Mouse (Mus musculus): ENCODE measurements around the gene Ntpcr. TPM values are rescaled to one million over a fixed set of nuclear protein-coding genes. Genes with fewer than 3 reads are reported as not detected.
A peak's percentile ranks its signal among the peaks of the same experiment; 100 is the strongest.

The Ntpcr gene
- total RNA-seq (2021): 10 to 100 TPM; 17.2 to 19.2 TPM
- 30.4 and 31.5 TPM in 2 replicates for polyA plus RNA-seq (2012; rRNA removed)
- long read RNA-seq, transcript Ntpcr-201 (5 exons, 1,155 nt): major isoform, 10 of 21 reads
- long read RNA-seq, partial matches to known transcripts: 0 of 21 reads
- long read RNA-seq, other reads (novel, unspliced or antisense): 8 of 21 reads

DNA sequence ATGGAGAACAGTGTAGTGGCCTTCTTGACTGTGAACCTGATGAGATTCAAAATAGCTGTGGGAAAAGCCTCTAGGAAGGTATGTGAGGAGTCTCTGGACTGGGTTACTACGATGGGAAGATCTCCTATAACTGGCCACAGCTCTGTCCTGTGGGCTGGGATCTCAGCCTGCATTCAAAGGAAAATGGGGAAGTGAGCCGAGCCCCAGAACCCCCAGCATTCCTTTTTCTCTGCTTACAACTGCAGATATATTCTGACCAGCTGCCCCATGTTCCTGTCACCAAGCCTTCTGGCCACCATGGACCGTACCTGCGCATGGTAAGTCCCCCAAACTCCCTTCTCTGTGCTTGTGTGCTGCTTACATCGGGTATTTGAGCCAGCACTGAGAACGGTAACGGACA lies at the start of gene Ntpcr:
TSS of gene Ntpcr (plus strand) at position 218 of the 400 bp plus-strand sequence.
- DNase-seq: no peak

DNA sequence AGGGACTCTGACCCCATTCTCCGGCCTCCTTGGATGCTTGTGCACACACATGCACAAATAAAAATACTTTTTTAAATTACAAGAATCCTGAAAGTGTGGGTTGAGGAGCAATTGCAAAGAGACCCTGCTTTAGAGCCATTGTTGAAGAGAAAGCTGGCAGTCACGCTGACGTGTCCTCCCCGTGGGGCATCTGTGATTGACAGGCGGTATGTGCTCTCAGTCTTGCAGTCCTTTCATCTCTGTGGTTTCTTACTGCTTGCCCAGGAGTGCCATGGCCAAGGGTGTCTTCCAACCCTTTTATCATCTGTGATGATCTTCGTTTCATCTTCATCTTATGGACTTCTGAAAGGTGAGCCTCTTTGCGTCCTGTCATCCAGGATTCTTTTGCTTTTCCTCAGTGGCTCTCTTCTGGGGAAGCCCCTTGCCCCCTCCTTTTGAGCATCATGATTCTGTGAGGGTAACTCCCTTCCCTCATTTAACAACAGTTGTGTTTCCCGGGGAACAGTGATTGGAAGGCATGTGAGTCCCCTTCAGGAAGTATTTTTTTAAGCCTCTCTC lies 48.8 kb upstream of the Ntpcr start:
- no peak for DNase-seq

DNA sequence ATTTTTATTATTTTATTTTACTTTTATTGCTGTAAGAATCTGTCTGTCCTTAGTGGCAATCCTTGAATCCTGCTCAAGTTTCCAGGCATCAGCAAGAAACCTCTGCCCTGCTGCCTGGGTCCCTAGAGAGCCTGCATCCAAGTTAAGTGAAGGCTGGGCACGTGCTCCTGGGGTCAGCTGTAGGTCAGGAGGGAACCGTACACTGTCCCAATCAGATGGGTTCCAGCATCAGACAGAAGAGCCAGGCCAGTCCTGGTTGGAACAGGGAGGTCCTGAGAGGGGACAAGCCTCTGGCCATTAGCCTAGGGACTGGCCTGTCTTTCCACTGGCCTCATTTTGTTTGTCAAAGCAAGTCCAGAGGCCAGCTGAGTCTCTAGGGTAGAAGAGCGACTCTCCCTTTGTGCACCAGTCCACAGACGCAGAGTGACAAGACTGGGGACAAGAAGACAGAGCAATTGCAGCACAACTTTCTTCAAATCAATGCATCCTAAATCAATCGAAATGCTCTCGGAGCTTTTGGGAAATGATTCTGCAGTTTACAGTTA lies 44.5 kb upstream of the Ntpcr start:
- DNase-seq: no peak

DNA sequence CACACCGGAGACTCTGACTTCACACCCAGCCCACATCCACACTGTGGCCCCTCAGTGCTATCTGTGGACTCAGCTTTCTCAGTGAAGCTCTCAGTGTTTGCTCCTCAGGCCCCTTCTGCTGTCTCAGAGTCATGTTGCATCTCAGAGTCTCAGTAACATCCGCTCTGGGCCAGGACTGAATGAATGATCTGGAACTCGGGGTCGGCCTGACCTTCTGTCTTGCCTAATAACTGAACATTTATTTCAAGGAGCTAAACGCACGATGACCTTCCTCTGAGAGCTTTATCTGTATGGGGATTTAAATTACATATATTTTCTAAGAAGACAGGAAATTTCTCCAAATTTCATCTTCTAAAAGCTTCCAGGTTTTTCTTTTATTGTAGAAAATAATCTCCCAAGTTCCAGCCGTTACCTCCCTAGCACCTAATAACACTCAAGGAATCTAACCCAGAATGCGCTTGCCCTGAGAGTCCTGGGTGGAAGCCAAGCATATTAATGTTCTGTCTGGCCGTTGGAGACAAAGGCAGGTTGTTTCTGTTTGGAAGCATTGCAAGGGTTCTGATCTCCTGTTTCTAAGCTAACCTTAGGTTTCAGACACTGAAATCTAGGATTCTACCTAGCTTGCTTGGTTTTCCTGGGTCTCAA lies 43.4 kb upstream of the Ntpcr start:
- DNase-seq: peak; percentile 36

DNA sequence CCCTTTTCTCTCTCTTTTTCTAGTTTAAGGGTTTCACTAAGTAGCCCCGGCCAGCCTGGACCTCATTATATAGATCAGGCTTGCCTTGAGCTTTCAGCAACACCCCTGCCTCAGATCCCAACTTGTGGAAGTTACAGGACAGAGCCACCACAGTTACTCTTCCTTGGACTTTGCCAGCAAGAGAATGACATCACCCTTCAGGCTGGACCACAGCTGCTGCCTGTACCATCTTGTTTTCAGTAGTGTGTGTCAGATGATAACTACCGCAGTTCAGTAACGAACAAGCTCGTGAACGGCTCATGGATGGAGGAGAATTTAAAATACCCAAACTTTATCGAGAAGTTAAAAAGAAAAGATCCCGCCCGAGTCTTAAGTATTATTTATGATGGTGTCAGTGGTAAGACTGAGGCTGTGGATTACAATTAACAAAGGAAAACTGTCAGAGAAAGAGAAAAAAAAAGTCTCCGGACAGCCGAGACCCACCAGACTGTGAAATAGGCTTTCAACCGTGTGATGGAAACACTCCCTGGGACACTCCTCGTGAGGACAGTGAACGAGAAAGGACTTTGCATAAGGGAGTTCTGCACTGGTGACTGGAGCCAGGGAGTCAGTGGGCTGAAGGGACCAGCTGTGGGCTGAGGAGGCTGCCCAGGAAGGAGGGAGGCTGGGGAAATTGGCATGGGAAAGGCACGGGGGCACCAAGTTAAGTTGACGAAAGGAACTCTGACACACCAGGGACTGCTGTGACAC lies 39.4 kb upstream of the Ntpcr start:
- DNase-seq: no peak

DNA sequence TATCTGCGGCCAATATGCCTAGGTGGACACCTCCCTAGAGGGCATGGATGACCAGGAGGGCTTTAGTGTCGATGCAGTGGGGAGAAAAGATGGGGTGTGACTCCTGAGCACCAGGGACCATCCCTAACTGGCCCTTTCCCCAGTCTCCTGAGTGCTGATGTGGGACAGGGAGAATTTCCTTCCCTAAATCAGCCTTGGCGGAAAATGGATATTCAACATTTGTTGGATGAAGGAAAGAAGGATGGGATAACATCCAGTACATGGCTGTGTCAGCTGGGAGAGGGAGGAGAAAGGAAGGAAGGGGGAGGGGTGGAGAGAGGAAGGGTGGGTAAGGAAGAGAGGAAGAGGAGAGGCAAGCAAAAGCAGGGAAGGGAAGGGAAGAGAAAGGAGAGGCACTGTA lies 38.8 kb upstream of the Ntpcr start:
- DNase-seq: no peak

DNA sequence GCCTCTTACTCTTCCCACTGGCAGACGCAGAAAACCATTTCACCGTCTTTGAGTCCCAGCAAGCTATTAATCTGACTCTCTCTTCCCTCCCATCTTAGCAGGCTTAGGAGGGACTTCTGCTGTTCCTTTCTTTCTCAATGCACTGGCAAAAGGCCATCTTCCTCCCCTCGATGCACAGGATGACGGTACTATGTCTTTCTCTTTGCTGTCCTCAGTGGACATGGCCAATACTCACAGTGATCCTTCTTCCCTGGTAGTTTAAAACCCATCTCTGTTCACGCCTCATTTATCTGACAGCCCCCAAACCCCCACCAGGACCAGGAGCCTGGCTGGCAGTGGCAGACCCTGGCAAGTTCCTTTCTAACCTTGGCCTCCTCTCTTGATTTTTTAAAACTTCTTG lies 37.3 kb upstream of the Ntpcr start:
- no peak for DNase-seq

DNA sequence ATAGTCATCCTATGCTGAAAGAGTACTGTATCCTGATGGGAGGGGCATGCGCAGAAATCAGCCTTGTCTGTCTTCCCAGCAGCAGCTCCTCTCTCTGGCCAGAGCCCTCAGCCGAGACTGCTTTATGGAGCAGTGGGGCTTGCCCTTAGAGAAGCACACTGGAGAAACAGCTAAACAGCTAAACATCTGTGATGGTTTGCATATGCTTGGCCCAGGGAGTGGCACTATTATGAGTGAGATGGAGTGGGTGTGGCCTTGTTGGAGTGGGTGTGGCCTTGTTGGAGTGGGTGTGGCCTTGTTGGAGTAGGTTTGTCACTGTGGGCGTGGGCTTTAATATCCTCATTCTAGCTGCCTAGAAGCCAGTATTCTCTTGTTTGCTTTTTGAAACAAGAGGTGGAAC lies 36.6 kb upstream of the Ntpcr start:
- no peak for DNase-seq

DNA sequence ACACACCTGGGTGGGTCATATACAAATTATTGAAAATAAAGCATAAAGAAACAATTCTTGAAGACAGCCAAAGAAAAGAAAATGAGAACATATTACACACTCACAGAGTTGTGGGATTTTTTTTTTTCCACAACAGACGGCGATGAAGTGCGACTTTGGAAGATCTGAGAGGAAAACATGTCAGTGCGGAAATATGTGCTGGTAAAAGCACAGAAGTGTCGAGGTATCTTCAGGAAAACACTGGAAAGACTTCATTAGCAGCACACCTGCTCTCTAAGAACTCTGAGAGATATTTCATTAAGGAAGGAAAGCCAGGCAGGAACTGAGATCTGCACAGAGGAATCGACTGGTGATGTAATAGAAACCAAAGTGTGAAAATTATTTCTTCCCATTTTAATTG lies 33.8 kb upstream of the Ntpcr start:
- no peak for DNase-seq

DNA sequence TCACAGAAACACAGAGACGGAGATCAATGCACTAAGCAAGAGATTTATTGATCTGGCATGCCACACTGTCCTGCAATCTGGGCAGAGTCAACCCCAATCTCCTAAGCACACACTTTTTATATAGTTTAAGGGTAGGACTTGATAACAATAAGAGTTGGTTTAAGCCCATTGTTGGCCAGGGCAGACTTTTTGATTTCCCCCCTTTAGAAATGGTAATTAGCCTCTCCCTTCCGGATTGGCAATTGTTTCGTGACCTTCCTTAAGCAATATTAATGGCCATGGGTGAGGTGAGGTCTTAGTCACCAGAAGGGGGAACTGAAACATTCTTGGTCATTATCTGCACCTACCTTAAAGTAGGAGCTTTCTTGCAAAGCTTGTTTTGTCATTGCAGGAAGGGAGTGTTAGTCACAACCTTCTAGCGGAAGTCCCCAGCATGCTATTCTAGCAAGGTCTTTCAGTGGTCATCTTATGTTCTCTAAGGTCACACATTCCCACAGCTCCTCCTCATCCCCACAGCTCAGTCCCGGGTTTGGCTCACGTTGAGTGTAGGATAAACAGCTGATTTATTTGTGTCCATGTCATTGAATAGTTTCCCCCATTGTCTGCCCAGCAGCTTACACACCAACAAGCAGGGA lies 30.3 kb upstream of the Ntpcr start:
- no peak for DNase-seq

DNA sequence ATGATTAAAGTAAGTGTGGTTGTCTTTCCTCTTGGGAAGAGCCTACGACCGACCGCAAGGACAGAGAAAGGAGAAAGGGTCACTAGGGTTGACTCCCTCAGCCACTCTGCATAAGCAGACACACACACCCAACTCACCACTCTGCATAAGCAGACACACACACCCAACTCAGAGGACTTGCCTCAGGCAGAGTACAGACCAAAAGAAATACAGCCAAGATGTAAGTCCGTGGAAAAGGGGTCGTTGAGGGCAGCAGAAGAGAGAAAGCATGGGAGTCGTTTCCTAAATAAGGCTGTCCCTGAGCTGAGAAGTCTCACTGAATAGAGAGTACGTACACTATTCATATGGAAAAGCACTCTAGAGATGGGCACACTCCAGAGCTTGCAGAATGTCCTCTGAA lies 29.4 kb upstream of the Ntpcr start:
- no peak for DNase-seq

DNA sequence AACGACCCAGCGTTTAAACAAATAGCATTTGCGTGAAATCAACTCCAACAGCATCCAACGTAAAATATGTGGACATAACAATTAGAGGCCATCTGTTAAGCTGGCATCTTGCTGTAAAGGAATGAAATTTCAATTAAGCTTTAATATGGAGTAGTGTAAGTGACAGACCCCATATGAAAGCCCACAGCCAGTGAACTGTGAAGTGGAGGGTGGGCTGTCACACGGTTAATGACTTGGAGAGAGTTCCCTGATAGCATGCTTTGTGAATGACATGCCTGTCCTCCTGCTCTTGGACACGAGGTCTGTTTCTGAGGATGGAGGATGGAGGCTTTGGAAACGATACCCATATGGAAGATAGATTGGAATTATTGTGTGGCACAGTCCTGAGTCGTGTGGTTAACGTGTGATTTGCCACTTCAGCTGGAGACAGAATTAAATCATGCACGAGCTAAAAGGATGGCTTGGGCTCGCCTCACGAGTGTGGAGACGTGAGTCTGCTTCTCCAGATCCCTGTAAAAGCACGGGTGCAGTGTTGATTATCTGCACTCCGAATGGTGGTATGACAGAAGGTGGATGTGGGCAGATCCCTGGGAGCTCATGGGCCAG lies 26.8 kb upstream of the Ntpcr start:
- DNase-seq: no peak

DNA sequence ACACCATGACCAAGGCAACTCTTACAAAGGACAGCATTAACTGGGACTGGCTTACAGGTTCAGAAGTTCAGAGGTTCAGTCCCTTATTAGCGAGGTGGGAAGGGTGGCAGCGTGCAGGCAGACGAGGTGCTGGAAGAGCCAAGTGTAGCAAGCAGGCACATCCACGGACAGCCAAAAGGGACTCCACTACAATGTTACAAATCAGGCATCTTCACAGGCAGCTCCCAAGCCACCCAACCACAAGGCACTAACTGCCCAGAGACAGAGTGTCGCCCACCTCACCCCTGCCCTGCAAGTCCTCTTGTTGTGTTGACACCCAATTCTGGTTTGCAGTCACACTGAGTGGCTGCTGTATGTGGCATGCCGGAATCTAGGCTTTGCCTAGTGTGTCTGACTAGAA lies 25.3 kb upstream of the Ntpcr start:
- no peak for DNase-seq

DNA sequence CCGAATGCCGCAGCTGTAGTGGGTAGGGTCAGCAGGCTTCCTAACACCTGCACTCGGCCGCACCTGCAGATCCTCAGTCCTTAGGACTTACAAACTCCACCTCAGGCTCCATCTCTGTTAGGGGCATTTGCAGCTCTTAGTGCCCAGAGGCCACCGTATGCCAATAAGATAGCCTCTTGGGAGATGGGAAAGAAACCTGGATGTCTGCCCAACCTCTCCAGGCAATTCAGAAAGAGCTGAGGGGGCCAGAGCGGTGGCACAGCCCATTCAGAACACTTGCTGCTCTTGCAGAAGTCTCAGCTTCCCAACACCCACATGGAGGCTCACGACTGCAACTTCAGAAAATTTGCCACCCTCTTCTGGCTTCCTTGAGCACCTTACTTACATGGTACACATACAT lies 23.9 kb upstream of the Ntpcr start:
- no peak for DNase-seq

DNA sequence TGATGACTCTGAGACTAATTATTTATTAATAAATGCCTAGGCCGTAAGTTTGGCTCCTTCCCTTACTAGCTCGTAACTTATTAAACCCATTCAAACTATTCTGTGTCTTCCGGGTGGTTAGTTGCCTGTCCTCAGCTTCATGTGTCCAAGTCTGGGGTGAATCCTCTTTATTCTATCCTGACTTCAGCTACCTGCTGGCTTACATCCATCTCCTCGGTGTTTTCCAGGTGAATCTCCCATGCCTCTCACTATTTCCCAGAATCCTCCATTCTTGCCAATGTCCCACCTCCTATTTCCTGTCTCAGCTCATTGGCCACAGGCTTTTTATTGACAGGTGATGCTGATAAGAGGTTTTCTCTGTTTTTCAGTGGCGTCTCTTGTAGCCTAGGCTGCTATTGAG lies 20.6 kb upstream of the Ntpcr start:
- DNase-seq: no peak

DNA sequence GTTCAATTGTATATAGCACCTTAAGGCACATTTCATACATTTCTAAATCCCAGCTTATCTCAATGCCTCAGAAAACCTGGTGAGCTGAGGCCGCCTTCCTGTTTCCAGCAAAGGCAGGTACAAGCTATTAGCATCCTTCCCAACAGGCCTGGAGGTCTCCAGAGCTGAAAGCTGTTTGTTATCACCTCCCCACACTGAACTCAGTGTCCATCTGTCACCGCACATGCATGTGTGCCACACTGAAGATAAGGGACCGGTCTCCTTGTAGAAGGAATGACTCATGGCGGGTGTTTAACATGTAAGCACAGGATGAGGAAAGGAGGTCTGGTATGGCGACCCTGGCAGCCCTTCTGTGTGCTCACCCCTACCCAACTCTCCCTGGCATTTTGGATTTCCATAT lies 18.2 kb upstream of the Ntpcr start:
- no peak for DNase-seq

DNA sequence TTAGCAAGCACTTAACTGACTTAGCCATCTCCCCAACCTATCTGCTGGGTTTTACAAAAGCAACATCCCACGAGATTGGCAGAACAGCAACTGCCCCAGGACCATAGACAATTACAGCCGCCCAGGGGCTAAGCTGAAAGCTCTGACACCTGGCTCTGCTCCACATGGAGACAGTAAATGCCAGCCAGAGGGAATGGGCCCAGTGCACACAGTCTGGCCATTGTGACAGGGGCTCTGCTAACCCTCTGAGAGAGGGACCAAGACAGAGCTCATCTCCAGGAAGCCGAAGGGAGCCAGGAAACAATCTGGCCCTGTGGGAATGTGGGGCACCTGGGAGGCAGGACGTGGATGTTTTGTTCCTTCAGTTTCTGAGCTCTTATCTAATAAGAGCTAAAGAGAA lies 13.6 kb upstream of the Ntpcr start:
- no peak for DNase-seq

DNA sequence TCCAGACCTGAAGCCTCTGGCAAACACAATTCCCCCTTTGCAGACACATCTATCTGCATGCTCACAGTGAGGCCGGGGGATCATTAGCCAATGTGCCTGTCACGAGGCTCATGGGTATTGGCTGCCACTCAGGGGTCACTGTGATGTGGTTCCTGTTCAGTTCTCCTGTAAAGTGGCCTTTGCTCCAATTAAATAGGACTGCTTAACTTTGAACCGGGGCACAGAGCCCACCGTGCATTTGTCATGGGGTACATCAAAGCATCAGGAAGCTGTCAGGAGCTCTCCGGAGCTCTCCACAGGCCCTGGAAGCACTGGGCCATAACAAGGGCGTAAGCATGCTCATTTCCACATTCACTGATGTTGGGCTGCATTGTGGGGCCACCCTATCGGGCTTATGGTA lies 13.2 kb upstream of the Ntpcr start:
- no peak for DNase-seq

DNA sequence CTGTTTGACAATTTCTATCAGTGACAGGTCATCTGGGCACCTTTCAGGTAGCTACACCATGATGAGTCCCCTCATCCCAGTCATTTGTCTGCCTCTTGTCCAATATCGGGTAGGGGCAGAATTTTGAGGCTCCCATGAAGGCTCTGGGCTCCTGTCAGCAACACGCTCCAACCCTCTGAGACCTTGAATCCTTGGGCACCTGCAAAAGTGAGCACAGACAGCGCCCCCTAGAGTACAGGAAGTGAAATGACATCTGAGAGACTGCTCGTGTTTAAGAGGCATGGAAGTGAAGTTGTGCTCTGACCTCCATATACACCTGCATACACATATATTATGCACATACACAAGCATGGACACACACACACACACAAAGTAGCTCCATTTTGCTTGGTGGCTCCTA lies 10.8 kb upstream of the Ntpcr start:
- no peak for DNase-seq

DNA sequence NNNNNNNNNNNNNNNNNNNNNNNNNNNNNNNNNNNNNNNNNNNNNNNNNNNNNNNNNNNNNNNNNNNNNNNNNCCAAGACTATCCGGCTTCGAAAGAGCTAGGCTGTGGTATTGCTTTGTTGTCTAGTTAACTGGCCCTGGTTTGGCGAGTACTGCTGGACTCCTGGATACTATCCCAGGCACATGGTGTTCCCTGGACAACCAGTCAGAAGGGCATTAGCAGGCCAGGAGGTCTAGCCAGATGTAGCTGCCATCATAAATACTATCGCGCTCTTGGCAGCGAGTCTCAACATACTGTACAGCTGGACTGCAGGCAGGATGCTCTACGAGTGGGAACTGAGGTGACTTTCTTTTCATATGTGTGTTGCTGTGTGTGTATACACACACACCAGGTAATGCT lies 7.1 kb upstream of the Ntpcr start:
- no peak for DNase-seq

DNA sequence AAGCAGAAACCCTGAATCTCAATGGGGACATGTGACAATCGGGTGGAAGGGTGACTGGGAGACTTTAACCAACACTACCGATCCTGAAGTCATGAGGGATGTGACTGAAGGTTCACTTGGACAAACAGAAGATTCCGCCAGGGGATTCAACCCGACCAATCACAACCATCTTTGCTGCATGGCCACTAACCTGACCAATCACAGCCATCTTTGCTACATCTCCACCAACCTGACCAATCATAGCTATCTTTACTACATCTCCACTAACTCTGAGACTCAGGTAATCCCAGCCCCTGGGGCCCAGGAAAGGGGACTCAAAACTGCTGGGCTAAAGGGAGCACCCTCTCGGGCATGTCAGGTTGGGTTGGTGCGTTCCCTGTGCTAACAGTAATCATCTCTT lies 6.3 kb upstream of the Ntpcr start:
- no peak for DNase-seq

Measured in adrenal gland, adult 2 months (tissue).